Mouse (Mus musculus) embryonic facial prominence, embryonic 12.5 days (tissue): Measurements from ENCODE around the gene Smap2. TPM values are rescaled to one million over a fixed set of nuclear protein-coding genes. Genes with fewer than 3 reads are reported as not detected.

Experiments used
- ATAC-seq: fragments of 200-750 bp; cut with Nextera tagmentation; 2 replicates; pipeline ENCODE4 v1.8.0; 2017; ENCODE audit not compliant: insufficient number of reproducible peaks, insufficient read depth, low FRiP score, low TSS enrichment
- H3K27ac ChIP-seq: fragments of 300-500 bp; sonication (generic); 2 replicates; pipeline ENCODE4 v1.5.1; 2016; ENCODE audit warnings: mild to moderate bottlenecking
- H3K27me3 ChIP-seq: fragments of 300-500 bp; sonication (generic); 2 replicates; pipeline ENCODE4 v1.6.1; 2016; ENCODE audit warnings: mild to moderate bottlenecking, moderate library complexity
- H3K36me3 ChIP-seq: fragments of 300-500 bp; sonication (generic); 2 replicates; pipeline ENCODE4 v1.6.1; 2016; ENCODE audit warnings: mild to moderate bottlenecking
- H3K4me1 ChIP-seq: fragments of 300-500 bp; sonication (generic); 2 replicates; pipeline ENCODE4 v1.6.1; 2016
- H3K4me2 ChIP-seq: fragments of 300-500 bp; sonication (generic); replicated peaks from 2 replicates; pipeline ENCODE4 v1.6.1; 2016; ENCODE audit warnings: mild to moderate bottlenecking, moderate library complexity
- H3K4me3 ChIP-seq: fragments of 300-500 bp; sonication (generic); 2 replicates; pipeline ENCODE4 v1.5.1; 2016; ENCODE audit warnings: mild to moderate bottlenecking
- H3K9ac ChIP-seq: fragments of 300-500 bp; sonication (generic); 2 replicates; pipeline ENCODE4 v1.6.1; 2016; ENCODE audit warnings: mild to moderate bottlenecking, moderate library complexity
- H3K9me3 ChIP-seq: fragments of 300-500 bp; sonication (generic); 2 replicates; pipeline ENCODE4 v1.6.1; 2016; ENCODE audit warnings: mild to moderate bottlenecking, moderate library complexity
- WGBS: fragments of 180-500 bp; shearing (Covaris S2); methylation state at CpG from one replicate; pipeline ENCODE4 v1.1.7; 2016; 5-methylcytosine and 5-hydroxymethylcytosine counted together
- polyA plus RNA-seq: library from polyadenylated mRNA; unstranded; fragments of >200 nt; fragmentation: Nextera tagmentation; extraction: Ambion mirVana; gene quantifications from 2 replicates; pipeline ENCODE4 v1.2.1, GENCODE M21; 2016

Smap2 gene
- polyA plus RNA-seq, 1 experiment from 2014 or later: 22.6 TPM

- Histone ChIP-seq H3K4me3 (no peak overlapping the region), H3K9me3 (no peaks in the 10 kb centered on the region), H3K27me3 (no peaks in the 10 kb centered on the region), H3K36me3 (no peaks in the 10 kb centered on the region), H3K27ac (no peak overlapping the region), H3K4me2 (no peak overlapping the region), H3K4me1 (peaks cover 12% of the 10 kb centered on the region), H3K9ac (no peak overlapping the region)
- WGBS: 91% methylated on average over 3 of the region's 3 CpGs
- no peak for ATAC-seq
These were observed 1.2 kb upstream of the Smap2 start for GRCm38 (mm10) chr4:121018250-121018649.

DNA sequence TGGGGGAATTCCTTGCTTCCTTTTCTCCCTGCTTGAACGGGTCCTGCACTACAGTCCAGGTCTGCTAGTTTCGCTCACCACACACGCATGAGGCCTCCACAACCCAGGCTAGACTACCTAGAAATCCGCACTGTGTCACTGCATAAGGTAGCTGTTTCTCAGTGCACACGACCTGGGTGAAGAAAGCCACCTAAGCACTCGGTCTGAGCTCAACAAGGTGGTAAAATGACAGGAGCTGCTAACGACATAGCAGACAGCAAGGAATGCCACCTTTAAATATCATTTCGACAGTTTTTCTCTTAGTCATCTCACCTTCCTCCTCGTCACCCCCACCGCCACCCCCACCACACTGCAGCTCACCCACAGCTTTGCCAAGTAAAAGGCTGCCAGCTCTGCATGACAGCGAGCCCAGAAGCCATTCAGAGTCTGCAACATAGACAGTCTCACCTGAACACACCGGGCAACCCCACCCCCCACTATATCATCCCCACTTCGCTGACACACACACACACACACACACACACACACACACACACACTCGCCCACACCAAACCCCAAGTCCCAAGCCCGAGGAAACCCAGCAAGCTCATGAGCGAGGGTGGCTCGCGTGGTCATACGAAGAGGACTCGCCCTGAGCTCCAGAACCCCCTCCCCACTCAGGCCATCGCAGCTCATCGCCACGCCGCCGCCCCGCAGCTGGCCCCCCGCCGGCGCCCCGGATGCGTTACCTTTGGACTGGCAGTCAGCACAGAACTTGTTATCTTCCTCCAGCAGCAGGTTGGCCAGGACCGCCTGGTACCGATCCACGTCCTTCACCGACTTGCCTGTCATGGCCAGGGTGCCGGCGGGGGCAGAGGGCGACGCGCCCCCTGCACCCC, 787 bp downstream of the Smap2 start:
- Histone ChIP-seq H3K4me3 (peak overlapping the region; percentile 99), H3K9me3 (no peaks in the 10 kb centered on the region), H3K9ac (peak overlapping the region; percentile 89), H3K27ac (peak overlapping the region; percentile 73), H3K4me1 (peaks cover 12% of the 10 kb centered on the region), H3K27me3 (no peaks in the 10 kb centered on the region), H3K36me3 (no peaks in the 10 kb centered on the region), H3K4me2 (peak overlapping the region; percentile 97)
- ATAC-seq: peak; percentile 37
- WGBS: 7% methylated on average over 40 of the region's 40 CpGs

- Histone ChIP-seq H3K4me2 (peak overlapping the region; percentile 97; the same call in 1 of the 2 replicates), H3K9me3 (no peaks in the 10 kb centered on the region), H3K27me3 (no peaks in the 10 kb centered on the region), H3K4me1 (peaks cover 12% of the 10 kb centered on the region), H3K27ac (no peak overlapping the region), H3K4me3 (no peak overlapping the region), H3K9ac (no peak overlapping the region), H3K36me3 (no peaks in the 10 kb centered on the region)
- ATAC-seq: no peak
- WGBS: 81% methylated on average over 7 of the region's 7 CpGs
These were observed 1.8 kb downstream of the Smap2 start for GRCm38 (mm10) chr4:121015268-121015659.

DNA sequence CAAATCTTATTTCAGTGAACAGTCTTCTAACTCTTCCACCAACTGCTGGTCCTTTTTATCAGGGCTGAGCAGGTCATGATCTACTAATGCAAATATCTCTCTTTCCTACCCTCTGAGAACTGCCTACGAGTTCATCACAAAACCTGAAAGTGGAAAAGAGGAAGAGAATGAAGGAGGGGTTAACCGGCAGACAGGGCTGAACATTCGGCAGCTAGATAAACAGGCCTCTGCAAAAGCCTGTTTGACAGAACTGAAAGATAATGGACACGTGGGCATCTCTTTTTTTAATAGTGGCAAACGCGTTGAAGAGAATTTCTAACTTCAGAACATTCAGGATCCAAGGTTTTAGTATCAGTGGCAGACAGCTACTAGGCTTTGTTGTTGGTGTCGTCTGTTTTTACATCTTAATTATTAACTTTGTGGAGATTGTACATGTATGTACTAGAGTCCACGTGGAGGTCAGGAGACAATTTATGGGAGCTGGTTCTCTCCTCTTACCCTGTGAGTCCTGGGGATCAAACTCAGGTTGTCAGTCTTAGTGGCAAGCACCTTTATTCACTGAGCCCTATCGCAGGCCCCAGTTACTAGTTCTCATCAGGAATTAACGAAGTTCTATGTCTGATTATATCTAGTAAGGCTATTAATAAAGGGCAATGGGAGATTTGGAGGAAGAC, 2.3 kb downstream of the Smap2 start:
- ATAC-seq: no peak
- H3K4me2 ChIP-seq: no peak overlapping the region
- H3K4me1 ChIP-seq: peaks cover 12% of the 10 kb centered on the region
- 81% methylated on average over 10 of the region's 10 CpGs for WGBS
- no peak overlapping the region for H3K4me3 ChIP-seq
- no peaks in the 10 kb centered on the region for H3K9me3 ChIP-seq
- H3K27me3 ChIP-seq: no peaks in the 10 kb centered on the region
- no peak overlapping the region for H3K9ac ChIP-seq
- no peaks in the 10 kb centered on the region for H3K36me3 ChIP-seq
- no peak overlapping the region for H3K27ac ChIP-seq

- Histone ChIP-seq H3K27ac (no peak overlapping the region), H3K27me3 (no peaks in the 10 kb centered on the region), H3K4me2 (no peak overlapping the region), H3K36me3 (no peaks in the 10 kb centered on the region), H3K4me1 (peaks cover 5% of the 10 kb centered on the region), H3K9me3 (no peaks in the 10 kb centered on the region), H3K9ac (no peak overlapping the region), H3K4me3 (no peak overlapping the region)
- no peak for ATAC-seq
- WGBS: 84% methylated on average over 11 of the region's 11 CpGs
These were observed 6.1 kb downstream of the Smap2 start for GRCm38 (mm10) chr4:121010770-121011549.

DNA sequence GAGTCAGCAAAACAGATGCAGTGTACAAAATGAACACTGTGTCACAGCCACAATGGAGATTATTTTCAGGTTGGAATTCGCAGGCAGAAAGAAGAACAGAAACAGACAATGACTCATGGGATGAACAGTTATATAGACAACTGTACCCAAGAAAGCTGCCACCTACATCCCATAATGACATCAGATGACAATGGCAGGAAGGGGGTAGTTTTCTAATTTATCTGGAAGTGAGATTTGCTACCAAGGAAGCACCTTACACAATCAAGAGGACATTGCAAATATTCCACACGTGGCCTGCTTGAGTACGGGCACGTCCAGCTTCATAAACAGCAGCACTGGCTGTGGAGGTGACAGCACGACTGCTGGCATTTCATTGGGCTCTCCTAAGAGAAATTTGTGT, 7.9 kb downstream of the Smap2 start:
- no peak for ATAC-seq
- H3K4me3 ChIP-seq: no peak overlapping the region
- 82% methylated on average over 5 of the region's 5 CpGs for WGBS
- no peaks in the 10 kb centered on the region for H3K36me3 ChIP-seq
- H3K9ac ChIP-seq: no peak overlapping the region
- H3K4me1 ChIP-seq: peaks cover 2% of the 10 kb centered on the region; the same call in 1 of the 2 replicates
- H3K9me3 ChIP-seq: no peaks in the 10 kb centered on the region
- no peaks in the 10 kb centered on the region for H3K27me3 ChIP-seq
- H3K27ac ChIP-seq: no peak overlapping the region
- H3K4me2 ChIP-seq: no peak overlapping the region

GRCm38 (mm10) chr4:121008071-121008745, 8.8 kb downstream of the Smap2 start:
- H3K4me2 ChIP-seq: no peak overlapping the region
- 62% methylated on average over 3 of the region's 3 CpGs for WGBS
- no peak for ATAC-seq

GRCm38 (mm10) chr4:121007006-121007405, 10.0 kb downstream of the Smap2 start:
- Histone ChIP-seq H3K4me2 (no peak overlapping the region), H3K4me1 (peaks cover 20% of the 10 kb centered on the region), H3K27me3 (no peaks in the 10 kb centered on the region), H3K36me3 (no peaks in the 10 kb centered on the region), H3K9me3 (no peaks in the 10 kb centered on the region), H3K9ac (no peak overlapping the region), H3K27ac (no peak overlapping the region), H3K4me3 (no peak overlapping the region)
- ATAC-seq: no peak

More at GRCm38 (mm10) chr4:121008071-121008745, 8.8 kb downstream of the Smap2 start:
- H3K27ac ChIP-seq: no peak overlapping the region
- H3K36me3 ChIP-seq: no peaks in the 10 kb centered on the region
- H3K9ac ChIP-seq: no peak overlapping the region
- no peaks in the 10 kb centered on the region for H3K9me3 ChIP-seq
- H3K4me1 ChIP-seq: peaks cover 10% of the 10 kb centered on the region
- H3K27me3 ChIP-seq: no peaks in the 10 kb centered on the region
- H3K4me3 ChIP-seq: no peak overlapping the region

DNA sequence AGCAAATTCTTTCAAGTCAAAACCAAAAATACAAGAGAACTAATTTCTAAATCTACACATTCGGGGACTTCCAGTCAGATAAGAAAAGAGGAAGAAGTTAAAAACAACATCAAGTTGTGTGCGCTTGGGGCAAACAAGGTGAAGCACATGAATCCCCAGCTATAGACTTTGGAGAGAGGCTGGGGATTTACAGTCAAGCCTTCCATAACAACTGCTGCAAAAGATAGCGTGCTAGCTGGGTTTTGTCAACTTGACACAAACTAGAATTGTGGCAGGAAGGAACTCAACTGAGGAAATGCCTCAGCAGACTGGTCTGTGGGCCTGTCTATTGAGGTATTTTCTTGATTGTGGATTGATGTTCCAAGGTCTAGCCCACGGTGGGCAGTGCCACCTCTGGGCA, 12.4 kb downstream of the Smap2 start:
- no peak for ATAC-seq
- Histone ChIP-seq H3K4me1 (peaks cover 22% of the 10 kb centered on the region), H3K9ac (no peak overlapping the region), H3K9me3 (no peaks in the 10 kb centered on the region), H3K36me3 (no peaks in the 10 kb centered on the region), H3K4me2 (no peak overlapping the region), H3K4me3 (no peak overlapping the region), H3K27me3 (no peaks in the 10 kb centered on the region), H3K27ac (0 out of 2 replicates have a peak overlapping the region, but pooled peaks have one; percentile 23)
- 85% methylated on average over 4 of the region's 4 CpGs for WGBS

- no peaks in the 10 kb centered on the region for H3K36me3 ChIP-seq
- H3K4me2 ChIP-seq: no peak overlapping the region
- H3K4me3 ChIP-seq: no peak overlapping the region
- H3K27me3 ChIP-seq: no peaks in the 10 kb centered on the region
- H3K4me1 ChIP-seq: peaks cover 22% of the 10 kb centered on the region
- ATAC-seq: peak; percentile 53; the same call in 1 of the 2 replicates
- no peaks in the 10 kb centered on the region for H3K9me3 ChIP-seq
- WGBS: 27% methylated on average over 3 of the region's 3 CpGs
- H3K27ac ChIP-seq: peak overlapping the region; percentile 78
- H3K9ac ChIP-seq: no peak overlapping the region
These were observed 13.4 kb downstream of the Smap2 start for GRCm38 (mm10) chr4:121003611-121004091.
